Mouse (Mus musculus): ENCODE data around the gene Slc28a1.

DNA sequence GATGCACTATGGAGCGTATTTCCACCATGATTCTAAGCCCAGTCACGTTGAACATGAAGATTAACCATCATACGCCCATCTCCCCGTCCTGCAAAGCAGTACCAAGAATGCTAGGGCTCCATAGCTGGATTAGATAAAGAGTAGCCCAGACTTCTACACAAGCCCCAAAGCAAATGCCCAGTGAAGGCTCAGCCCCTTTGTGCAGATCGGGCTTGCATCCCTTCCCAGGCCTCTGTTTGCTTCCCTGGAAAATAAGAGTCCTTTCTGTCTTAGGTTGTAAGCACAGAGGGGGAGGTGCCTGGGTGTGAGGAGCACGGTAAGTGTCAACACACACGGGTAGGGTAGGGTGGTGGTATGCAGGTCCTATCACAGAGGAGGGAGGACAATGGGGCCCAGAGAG is 38.2 kb downstream of the Slc28a1 start:
- no peak for TF ChIP-seq CTCF (IDR thresholded peaks at IDR 0.05; ENCODE audit: insufficient read depth, low read length)
- no peak for TF ChIP-seq POLR2A (IDR thresholded peaks at IDR 0.05; ENCODE audit: borderline replicate concordance, extremely low read depth, low read depth, low read length)
